Mouse (Mus musculus) left cerebral cortex, adult 8-10 months (tissue): Measurements from ENCODE around the gene Fam174b. TPM values are rescaled to one million over a fixed set of nuclear protein-coding genes. Genes with fewer than 3 reads are reported as not detected.

Source experiments
- DNase-seq, 2 experiments: peaks; one replicate each; pipeline ENCODE4 v3.0.0; 2022; ENCODE audit warnings: low spot score in 2 of 2
- total RNA-seq, 4 experiments: library from RNA; stranded (reverse); gene quantifications; 2 replicates each; pipeline ENCODE4 v1.2.4; 2022

Gene Fam174b
- total RNA-seq, 4 experiments from 2014 or later: 27.2 to 33.8 (median 30.0) TPM

DNA sequence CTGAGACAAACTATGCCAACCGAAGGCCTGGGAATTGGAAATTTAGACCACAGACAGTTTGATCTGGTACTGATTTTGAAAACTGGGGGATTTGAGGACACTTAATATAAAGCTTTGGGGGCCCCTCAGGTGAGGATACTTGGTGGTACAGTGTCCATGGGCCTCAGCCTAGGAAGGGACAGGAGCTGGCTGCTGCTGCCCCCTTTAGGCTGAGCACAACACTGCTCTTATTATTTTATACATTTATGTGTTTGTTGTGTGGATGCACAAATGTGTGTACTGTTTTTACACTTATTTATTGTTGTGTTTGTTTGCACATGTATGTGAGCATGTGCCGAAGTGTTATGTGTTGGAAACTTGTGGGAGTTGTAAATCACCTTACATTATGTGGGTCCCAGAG is 9.2 kb downstream of the Fam174b start:
- no peak for DNase-seq

DNA sequence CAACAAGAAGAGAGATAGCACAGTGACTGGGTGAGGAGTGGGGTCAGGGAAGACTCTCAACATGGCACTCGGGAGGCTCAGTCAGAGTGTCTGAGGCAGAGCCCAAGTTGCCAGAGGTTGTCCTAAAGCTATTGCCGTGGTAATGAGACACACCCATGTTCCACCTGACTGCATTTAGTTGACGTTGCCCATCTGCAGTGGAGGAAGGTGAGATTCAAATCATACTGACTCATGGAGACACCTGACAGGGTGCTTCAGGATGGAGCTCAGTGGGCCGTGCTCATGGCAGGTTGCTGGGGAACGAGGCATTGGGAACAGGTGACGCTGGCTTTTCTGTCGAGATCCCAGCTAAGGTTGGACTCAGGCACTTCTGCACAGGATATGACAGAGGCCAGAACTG is 9.9 kb downstream of the Fam174b start:
- DNase-seq: no peak

- no peak for DNase-seq
These were observed 13.5 kb downstream of the Fam174b start for GRCm38 (mm10) chr7:73753598-73753997.

GRCm38 (mm10) chr7:73755377-73756110 is 15.4 kb downstream of the Fam174b start:
- no peak for DNase-seq

GRCm38 (mm10) chr7:73761691-73762189 is 21.6 kb downstream of the Fam174b start:
- DNase-seq: no peak

- no peak for DNase-seq
These were observed 24.6 kb downstream of the Fam174b start for GRCm38 (mm10) chr7:73764679-73765078.

GRCm38 (mm10) chr7:73765186-73765903 is 25.2 kb downstream of the Fam174b start:
- no peak for DNase-seq

GRCm38 (mm10) chr7:73769224-73769623 is 29.1 kb downstream of the Fam174b start:
- DNase-seq: no peak

- no peak for DNase-seq
These were observed 31.5 kb downstream of the Fam174b start for GRCm38 (mm10) chr7:73771384-73772274.

GRCm38 (mm10) chr7:73772275-73772765 is 32.2 kb downstream of the Fam174b start:
- DNase-seq: no peak

- no peak for DNase-seq
These were observed 34.7 kb downstream of the Fam174b start for GRCm38 (mm10) chr7:73774781-73775180.

DNA sequence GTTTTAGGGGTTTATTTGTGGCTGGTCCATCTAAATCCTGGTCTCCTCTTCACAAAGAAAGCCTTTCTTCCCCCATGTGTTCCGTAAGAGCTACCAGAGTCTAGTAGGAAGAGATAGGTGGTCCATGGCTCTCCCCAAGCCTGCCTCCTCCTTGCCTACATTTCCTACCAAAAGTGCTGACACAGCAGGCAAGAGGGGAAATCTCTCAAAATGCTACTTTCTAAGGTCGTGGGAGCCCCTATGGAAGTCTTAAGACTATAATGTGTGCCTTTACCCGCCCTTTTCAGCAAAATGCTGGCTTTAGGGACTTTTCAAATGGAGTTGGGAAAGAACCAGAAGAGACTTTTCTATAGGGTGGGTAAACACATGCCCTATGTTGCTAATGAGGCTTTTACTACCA is 37.7 kb downstream of the Fam174b start:
- DNase-seq: no peak

DNA sequence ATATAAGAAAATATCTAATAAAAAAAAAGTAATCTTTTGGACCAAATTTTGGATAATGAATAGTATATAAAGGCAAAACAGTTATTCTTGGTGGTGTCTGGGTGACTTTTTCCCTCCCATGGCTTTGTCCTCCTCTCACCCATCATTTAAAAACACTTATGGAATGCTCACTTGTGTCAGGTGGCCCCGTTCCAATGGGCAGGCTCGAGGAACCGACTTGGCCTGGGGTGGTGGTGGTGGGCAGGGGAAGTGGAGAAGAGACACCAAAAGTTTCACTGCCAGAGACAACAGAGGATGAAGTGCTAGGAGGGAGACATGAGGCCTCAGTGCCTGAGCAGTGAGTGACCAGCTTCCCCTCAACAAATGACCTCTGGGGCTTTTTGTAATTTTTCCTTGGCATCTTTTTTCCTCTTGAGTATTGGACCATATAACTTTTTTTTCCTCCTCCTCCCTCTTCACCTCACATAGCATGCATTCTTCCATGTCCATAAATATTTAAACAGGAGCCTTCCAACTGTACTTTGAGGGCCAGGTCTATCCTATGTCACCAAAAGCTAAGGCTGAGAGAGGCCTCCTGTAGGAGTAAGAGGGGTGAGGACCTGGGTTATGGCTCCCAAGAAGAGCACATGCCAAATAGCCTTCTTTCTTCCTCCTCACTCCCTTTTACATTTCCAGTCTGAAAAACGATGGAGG is 44.8 kb downstream of the Fam174b start:
- no peak for DNase-seq

GRCm38 (mm10) chr7:73785815-73786214 is 45.7 kb downstream of the Fam174b start:
- no peak for DNase-seq

GRCm38 (mm10) chr7:73787513-73787912 is 47.4 kb downstream of the Fam174b start:
- DNase-seq: no peak

DNA sequence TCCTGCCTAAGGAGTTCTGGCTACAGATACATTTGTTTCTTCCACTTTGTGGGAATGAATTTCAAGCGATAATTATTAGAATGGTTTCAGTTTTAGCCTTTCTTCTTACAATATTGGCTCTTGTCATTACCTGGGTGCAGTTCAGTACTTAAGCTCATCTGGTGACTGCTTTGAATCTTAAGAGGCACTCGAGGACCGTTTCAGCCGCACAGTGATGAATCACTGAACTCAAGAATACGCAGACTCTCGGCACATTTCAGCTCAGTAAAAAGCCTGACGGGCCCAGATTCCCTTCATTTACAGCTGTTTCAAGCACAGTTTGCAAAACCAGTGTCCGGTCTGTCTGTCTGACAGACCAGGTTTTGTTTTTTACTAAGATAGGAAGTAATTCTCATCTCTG is 51.0 kb downstream of the Fam174b start:
- no peak for DNase-seq

GRCm38 (mm10) chr7:73792155-73792554 is 52.1 kb downstream of the Fam174b start:
- no peak for DNase-seq

- no peak for DNase-seq
These were observed 52.5 kb downstream of the Fam174b start for GRCm38 (mm10) chr7:73792641-73793040.

GRCm38 (mm10) chr7:73809261-73809660 is 69.2 kb downstream of the Fam174b start:
- DNase-seq: peak in 1 of 2 experiments; percentile 4

DNA sequence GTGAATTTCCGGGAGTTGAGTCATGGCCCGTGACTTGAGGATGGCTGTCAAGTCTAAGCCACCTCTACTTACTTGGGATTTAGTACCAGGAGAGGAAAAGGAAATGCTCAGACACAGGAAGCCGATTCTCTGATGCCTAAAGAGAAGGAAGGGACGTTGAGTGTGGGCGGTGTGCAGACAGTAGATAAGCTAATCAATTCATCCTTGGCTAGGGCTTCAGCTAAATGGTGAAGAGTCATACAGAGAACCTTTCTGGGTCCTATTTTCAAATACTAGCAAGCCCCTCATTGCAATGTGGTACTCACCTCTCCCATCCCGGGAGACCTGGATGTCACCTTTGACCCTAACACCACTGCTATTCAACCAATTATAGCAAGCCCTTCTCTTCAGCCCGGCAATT is 71.3 kb downstream of the Fam174b start:
- no peak for DNase-seq

DNA sequence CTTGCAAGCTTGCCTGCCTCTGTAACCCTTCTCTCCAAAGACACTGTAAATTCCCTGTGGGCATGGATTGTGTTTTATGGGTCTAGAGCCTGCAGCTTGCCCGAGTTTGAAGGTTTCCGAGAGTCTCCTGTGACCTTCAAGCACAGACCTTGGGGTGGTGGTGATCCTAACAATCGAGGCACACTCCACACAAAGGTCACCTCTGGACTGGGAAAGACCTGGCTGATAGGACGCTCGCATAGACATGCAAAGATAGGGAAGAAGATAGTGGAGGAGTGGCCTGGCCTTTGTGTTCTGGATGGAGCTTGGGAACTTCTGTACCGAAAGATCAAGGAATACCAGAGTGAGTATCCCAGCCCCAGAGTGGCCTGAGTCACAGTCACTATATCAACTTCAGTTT is 72.1 kb downstream of the Fam174b start:
- no peak for DNase-seq
